Mouse (Mus musculus) CH12.LX (cell line): ENCODE measurements around the gene Ddx4. TPM values are rescaled to one million over a fixed set of nuclear protein-coding genes. Genes with fewer than 3 reads are reported as not detected.
"Not testable (repeated sequence)": the region's sequence is repeated elsewhere in the genome, so short reads cannot be mapped to it uniquely, and the experiment has no call there.

Experiments used
- DNase-seq: peaks from one replicate; pipeline ENCODE4 v3.0.0-alpha.2; 2013; ENCODE audit errors: extremely low read depth
- H3K27ac ChIP-seq: 2 replicates; pipeline ENCODE4 v1.5.1; 2012; ENCODE audit warnings: low read depth, mild to moderate bottlenecking, control low read depth, moderate library complexity; ENCODE audit not compliant: insufficient read depth
- H3K27me3 ChIP-seq: replicated peaks from 2 replicates; pipeline ENCODE3; 2012; ENCODE audit warnings: inconsistent platforms
- H3K36me3 ChIP-seq, 2 experiments: replicated peaks in 1 of 2; 2 replicates each; pipeline versions ENCODE3 to v1.6.1; 2012; ENCODE audit warnings: inconsistent platforms in 1 of 2, low read length in 1 of 2, mild to moderate bottlenecking in 1 of 2, mixed read lengths in 1 of 2, moderate library complexity in 1 of 2; ENCODE audit not compliant: control insufficient read depth in 1 of 2, insufficient read depth in 1 of 2
- H3K4me1 ChIP-seq, 2 experiments: 2 replicates each; pipeline ENCODE4 v1.6.1; 2012; ENCODE audit warnings: inconsistent platforms in 1 of 2, moderate library complexity in 1 of 2; ENCODE audit not compliant: insufficient read depth in 2 of 2, control insufficient read depth in 1 of 2
- H3K4me2 ChIP-seq: 2 replicates; pipeline ENCODE4 v1.6.1; 2012; ENCODE audit warnings: low read depth, mild to moderate bottlenecking, control low read depth; ENCODE audit not compliant: poor library complexity, insufficient read depth, severe bottlenecking
- H3K4me3 ChIP-seq, 3 experiments: fragments of 150-350 bp in 1 of 3; sonication (generic) in 1 of 3; replicated peaks in 1 of 3; 2 replicates each; pipeline versions ENCODE3 to v1.5.1; 2011 to 2012; ENCODE audit warnings: low read depth in 2 of 3, low read length in 2 of 3, mild to moderate bottlenecking in 2 of 3, moderate library complexity in 2 of 3, control low read depth in 1 of 3, improper control_type of control experiment in 1 of 3, inconsistent platforms in 1 of 3, mixed read lengths in 1 of 3; ENCODE audit not compliant: poor library complexity in 1 of 3
- H3K79me2 ChIP-seq: replicated peaks from 2 replicates; pipeline ENCODE4 v1.6.1; 2012; ENCODE audit warnings: mild to moderate bottlenecking, moderate library complexity; ENCODE audit not compliant: control insufficient read depth, poor library complexity, insufficient read depth, severe bottlenecking; ENCODE audit errors: extremely low read depth
- H3K9ac ChIP-seq: 2 replicates; pipeline ENCODE4 v1.6.1; 2012; ENCODE audit warnings: low read depth, mild to moderate bottlenecking, control low read depth, moderate library complexity; ENCODE audit not compliant: insufficient read depth
- H3K9me3 ChIP-seq: replicated peaks from 2 replicates; pipeline ENCODE3; 2012; ENCODE audit warnings: low read length, inconsistent platforms, mixed read lengths
- CHD2 ChIP-seq: IDR thresholded peaks from 2 replicates; pipeline ENCODE4 v1.6.1; 2011; ENCODE audit warnings: low read length, improper control_type of control experiment
- CTCF ChIP-seq, 2 experiments: IDR thresholded peaks in 1 of 2; conservative IDR thresholded peaks in 1 of 2; 2 replicates each; pipeline ENCODE4 v1.5.1; 2011 to 2012; ENCODE audit warnings: low read depth in 2 of 2, low read length in 2 of 2, improper control_type of control experiment in 1 of 2, inconsistent platforms in 1 of 2, mild to moderate bottlenecking in 1 of 2, moderate library complexity in 1 of 2
- E2F4 ChIP-seq: IDR thresholded peaks from 2 replicates; pipeline ENCODE4 v1.6.1; 2011; ENCODE audit warnings: low read depth, low read length, improper control_type of control experiment; ENCODE audit not compliant: insufficient replicate concordance
- EP300 ChIP-seq: IDR thresholded peaks from 2 replicates; pipeline ENCODE4 v1.6.1; 2011; ENCODE audit warnings: low read length, improper control_type of control experiment
- GABPA ChIP-seq: IDR thresholded peaks from 2 replicates; pipeline ENCODE4 v1.6.1; 2012; ENCODE audit warnings: low read depth, low read length, improper control_type of control experiment, inconsistent platforms; ENCODE audit not compliant: insufficient replicate concordance
- IRF4 ChIP-seq: IDR thresholded peaks from 2 replicates; pipeline ENCODE4 v1.6.1; 2014; ENCODE audit warnings: low read depth, mild to moderate bottlenecking, inconsistent platforms, low read length, improper control_type of control experiment
- JUN ChIP-seq: IDR thresholded peaks from 2 replicates; pipeline ENCODE4 v1.6.1; 2011; ENCODE audit warnings: low read depth, mild to moderate bottlenecking, low read length, improper control_type of control experiment, moderate library complexity; ENCODE audit not compliant: insufficient read depth
- MAX ChIP-seq: IDR thresholded peaks from 2 replicates; pipeline ENCODE4 v1.6.1; 2011; ENCODE audit warnings: low read length, improper control_type of control experiment
- MAZ ChIP-seq: IDR thresholded peaks from 2 replicates; pipeline ENCODE4 v1.6.1; 2012; ENCODE audit warnings: low read depth, mild to moderate bottlenecking, inconsistent platforms, low read length, improper control_type of control experiment, moderate library complexity
- MEF2A ChIP-seq: IDR thresholded peaks from 2 replicates; pipeline ENCODE4 v1.6.1; 2014; ENCODE audit warnings: low read depth, mild to moderate bottlenecking, inconsistent platforms, low read length, improper control_type of control experiment, borderline replicate concordance
- MXI1 ChIP-seq: IDR thresholded peaks from 2 replicates; pipeline ENCODE4 v1.6.1; 2011; ENCODE audit warnings: mild to moderate bottlenecking, low read depth, low read length, improper control_type of control experiment
- MYC ChIP-seq: IDR thresholded peaks from 2 replicates; pipeline ENCODE4 v1.6.1; 2011; ENCODE audit warnings: low read depth, mild to moderate bottlenecking, improper control_type of control experiment, low read length
- NRF1 ChIP-seq: IDR thresholded peaks from 2 replicates; pipeline ENCODE4 v1.6.1; 2014; ENCODE audit warnings: low read depth, mild to moderate bottlenecking, inconsistent platforms, low read length, improper control_type of control experiment, moderate library complexity
- RAD21 ChIP-seq: IDR thresholded peaks from 2 replicates; pipeline ENCODE4 v1.6.1; 2011; ENCODE audit warnings: low read depth, mild to moderate bottlenecking, low read length, improper control_type of control experiment, moderate library complexity
- SIN3A ChIP-seq: IDR thresholded peaks from 2 replicates; pipeline ENCODE4 v1.6.1; 2012; ENCODE audit warnings: low read length, improper control_type of control experiment, inconsistent platforms
- SMC3 ChIP-seq: IDR thresholded peaks from 2 replicates; pipeline ENCODE4 v1.6.1; 2011; ENCODE audit warnings: low read depth, low read length, improper control_type of control experiment
- TBP ChIP-seq: conservative IDR thresholded peaks from 2 replicates; pipeline ENCODE4 v1.6.1; 2011; ENCODE audit warnings: low read depth, low read length, improper control_type of control experiment
- TCF12 ChIP-seq: IDR thresholded peaks from 2 replicates; pipeline ENCODE4 v1.6.1; 2014; ENCODE audit warnings: low read depth, mild to moderate bottlenecking, inconsistent platforms, low read length, improper control_type of control experiment
- USF1 ChIP-seq: IDR thresholded peaks from 2 replicates; pipeline ENCODE4 v1.6.1; 2014; ENCODE audit warnings: low read depth, mild to moderate bottlenecking, inconsistent platforms, low read length, improper control_type of control experiment
- ZNF384 ChIP-seq: IDR thresholded peaks from 2 replicates; pipeline ENCODE4 v1.6.1; 2012; ENCODE audit warnings: low read depth, low read length, improper control_type of control experiment, inconsistent platforms
- dilution Hi-C: fragments of 300-500 bp; cut with MboI; formaldehyde crosslinking; loops from 2 replicates; pipeline ENCODE4 v1.14.3; 2020; ENCODE audit warnings: low sequenced_read_pairs; ENCODE audit not compliant: extremely low pct_unique_long_range_greater_than_20kb, extremely low pct_ligation_motif_present
- in situ Hi-C: fragments of 300-500 bp; cut with MboI; formaldehyde crosslinking; loops from 3 replicates; pipeline ENCODE4 v1.14.3; 2019; ENCODE audit warnings: low sequenced_read_pairs, low pct_ligation_motif_present, low pct_unique_long_range_greater_than_20kb, mixed read lengths
- polyA plus RNA-seq: library from polyadenylated mRNA; unstranded; fragments of >175 nt; gene quantifications from 2 replicates; pipeline ENCODE4 v1.2.1, GENCODE M21; 2012; ENCODE audit warnings: low read depth; ENCODE audit not compliant: insufficient read length
- total RNA-seq, 2 experiments: library from RNA; depleted of rRNA; stranded (reverse); fragments of 300-350 nt in 1 of 2; fragments of >200 nt in 1 of 2; gene quantifications; 2 replicates each; pipeline ENCODE4 v1.2.3; 2012 to 2014

The Ddx4 gene
- total and polyA plus RNA-seq, 3 experiments: 0.08 to 0.35 (median 0.27) TPM

- TF ChIP-seq MEF2A (peak; percentile 83), NRF1 (no peak), TBP (no peak), MAX (peak; percentile 54; the same call in 1 of the 2 replicates), E2F4 (no peak)
- TF ChIP-seq, all 38 proteins: peak for 14
Observed at GRCm38 (mm10) chr13:112602607-112603006, 49.7 kb downstream of the Ddx4 start (continued).

- in situ Hi-C loops, DNase-seq, H3K4me1 ChIP-seq, H3K27me3 ChIP-seq, H3K27ac ChIP-seq, H3K36me3 ChIP-seq, H3K4me3 ChIP-seq, H3K9me3 ChIP-seq, H3K79me2 ChIP-seq, H3K9ac ChIP-seq, dilution Hi-C loops, H3K4me2 ChIP-seq: not testable (repeated sequence)
Observed at GRCm38 (mm10) chr13:112594260-112594659, 58.0 kb downstream of the Ddx4 start, which contains the start of gene Il31ra. Il31ra (minus strand) TSS chr13:112594360.

GRCm38 (mm10) chr13:112590254-112590653 is 62.0 kb downstream of the Ddx4 start:
- Histone ChIP-seq H3K27ac (no peak overlapping the region), H3K4me1 (no peaks in the 10 kb centered on the region), H3K9ac (no peak overlapping the region), H3K27me3 (no peaks in the 10 kb centered on the region), H3K36me3 (no peaks in the 10 kb centered on the region), H3K4me2 (no peak overlapping the region), H3K9me3 (no peaks in the 10 kb centered on the region), H3K79me2 (no peaks in the 10 kb centered on the region), H3K4me3 (no peak overlapping the region)
- dilution Hi-C loops (no loop called here), in situ Hi-C loops (no loop called here)
- TF ChIP-seq MYC (no peak), ZNF384 (no peak), IRF4 (no peak), RAD21 (no peak), JUN (no peak), CTCF (conservative IDR thresholded peaks at IDR 0.05 in 1 of 2, IDR thresholded peaks at IDR 0.05 in 1 of 2; ENCODE audit: low read depth in 2 of 2, low read length in 2 of 2) (no peak), SMC3 (no peak), EP300 (no peak), MXI1 (no peak), USF1 (no peak), E2F4 (no peak), GABPA (no peak), TCF12 (no peak), SIN3A (no peak), MAZ (no peak), CHD2 (no peak)
- DNase-seq: no peak
